Mouse (Mus musculus) thymus, adult 2 months (tissue): ENCODE measurements around the gene Fgfr2. TPM values are rescaled to one million over a fixed set of nuclear protein-coding genes. Genes with fewer than 3 reads are reported as not detected.

Experiments
- DNase-seq: peaks from one replicate; pipeline ENCODE4 v3.0.0; 2021
- H3K27ac ChIP-seq: fragments of 200-500 bp; 2 replicates; pipeline ENCODE4 v1.5.1; 2012; ENCODE audit warnings: low read length, control low read depth; ENCODE audit not compliant: control insufficient read depth, insufficient read depth
- H3K27me3 ChIP-seq: fragments of 200-500 bp; 2 replicates; pipeline ENCODE4 v1.6.1; 2012; ENCODE audit warnings: mild to moderate bottlenecking, low read length, moderate library complexity, mixed read lengths; ENCODE audit not compliant: control insufficient read depth, insufficient read depth
- H3K36me3 ChIP-seq: fragments of 200-500 bp; 2 replicates; pipeline ENCODE4 v1.6.1; 2012; ENCODE audit warnings: mild to moderate bottlenecking, low read length, moderate library complexity; ENCODE audit not compliant: control insufficient read depth, insufficient read depth
- H3K4me1 ChIP-seq: fragments of 200-500 bp; replicated peaks from 2 replicates; pipeline ENCODE4 v1.6.1; 2012; ENCODE audit warnings: low read length; ENCODE audit not compliant: control insufficient read depth, insufficient read depth
- H3K4me3 ChIP-seq: fragments of 200-500 bp; 2 replicates; pipeline ENCODE4 v1.5.1; 2012; ENCODE audit warnings: mild to moderate bottlenecking, low read length, control low read depth, moderate library complexity; ENCODE audit not compliant: control insufficient read depth, insufficient read depth
- CTCF ChIP-seq: fragments of 200-500 bp; IDR thresholded peaks from 2 replicates; pipeline ENCODE4 v1.5.1; 2012; ENCODE audit warnings: mild to moderate bottlenecking, control low read depth, low read length, moderate library complexity, borderline replicate concordance; ENCODE audit not compliant: control insufficient read depth, poor library complexity, insufficient read depth; ENCODE audit errors: extremely low read depth
- POLR2A ChIP-seq: fragments of 200-500 bp; IDR thresholded peaks from 2 replicates; pipeline ENCODE4 v1.6.1; 2012; ENCODE audit warnings: mild to moderate bottlenecking, low read length, control low read depth, moderate library complexity; ENCODE audit not compliant: control insufficient read depth, poor library complexity, insufficient read depth; ENCODE audit errors: extremely low read depth
- WGBS: fragments of 180-500 bp; shearing (Covaris S2); methylation state at CpG from one replicate; pipeline ENCODE4 v1.1.7; 2018; 5-methylcytosine and 5-hydroxymethylcytosine counted together
- polyA plus RNA-seq: library from polyadenylated mRNA; depleted of rRNA; stranded (reverse); fragments of >200 nt; gene quantifications from 2 replicates; pipeline ENCODE4 v1.2.3, GENCODE M21; 2012

The Fgfr2 gene
- polyA plus RNA-seq, 1 experiment = 12.1 TPM

GRCm38 (mm10) chr7:130471045-130471444 lies 2652.1 kb downstream of the Fgfr2 start:
- no peak for DNase-seq
- no peaks in the 10 kb centered on the region for H3K27me3 ChIP-seq
- no peaks in the 10 kb centered on the region for H3K4me1 ChIP-seq
- WGBS = 94% methylated on average over 6 of the region's 6 CpGs
- H3K4me3 ChIP-seq = no peak overlapping the region
- no peak overlapping the region for H3K27ac ChIP-seq
- H3K36me3 ChIP-seq = no peaks in the 10 kb centered on the region; the same call in 1 of the 2 replicates
- no peak for TF ChIP-seq POLR2A
- TF ChIP-seq CTCF = no peak

GRCm38 (mm10) chr7:130455587-130456246 lies 2667.4 kb downstream of the Fgfr2 start:
- WGBS = 95% methylated on average over 4 of the region's 4 CpGs
- H3K36me3 ChIP-seq = 0 out of 2 replicates have a peak, but pooled peaks cover 7% of the 10 kb centered on the region
- H3K27ac ChIP-seq = no peak overlapping the region
- no peak overlapping the region for H3K4me3 ChIP-seq
- TF ChIP-seq CTCF = no peak
- no peak for TF ChIP-seq POLR2A
- no peaks in the 10 kb centered on the region for H3K27me3 ChIP-seq
- no peaks in the 10 kb centered on the region for H3K4me1 ChIP-seq
- no peak for DNase-seq

GRCm38 (mm10) chr7:130454226-130454625 lies 2668.9 kb downstream of the Fgfr2 start:
- no peaks in the 10 kb centered on the region for H3K27me3 ChIP-seq
- DNase-seq = no peak
- H3K36me3 ChIP-seq = 0 out of 2 replicates have a peak, but pooled peaks cover 7% of the 10 kb centered on the region
- no peak for TF ChIP-seq POLR2A
- no peak for TF ChIP-seq CTCF
- no peak overlapping the region for H3K4me3 ChIP-seq
- no peak overlapping the region for H3K27ac ChIP-seq
- no peaks in the 10 kb centered on the region for H3K4me1 ChIP-seq
- WGBS = 95% methylated on average over 3 of the region's 3 CpGs

GRCm38 (mm10) chr7:130435776-130436175 lies 2687.4 kb downstream of the Fgfr2 start:
- DNase-seq = no peak
- no peak for TF ChIP-seq POLR2A
- no peak for TF ChIP-seq CTCF
- H3K27me3 ChIP-seq = no peaks in the 10 kb centered on the region
- H3K4me1 ChIP-seq = no peaks in the 10 kb centered on the region
- WGBS = 90% methylated on average over 5 of the region's 5 CpGs
- H3K4me3 ChIP-seq = no peak overlapping the region
- no peak overlapping the region for H3K27ac ChIP-seq
- H3K36me3 ChIP-seq = no peaks in the 10 kb centered on the region

GRCm38 (mm10) chr7:130432141-130432540 lies 2691.0 kb downstream of the Fgfr2 start:
- no peaks in the 10 kb centered on the region for H3K36me3 ChIP-seq
- no peaks in the 10 kb centered on the region for H3K4me1 ChIP-seq
- no peaks in the 10 kb centered on the region for H3K27me3 ChIP-seq
- H3K4me3 ChIP-seq = no peak overlapping the region
- no peak for TF ChIP-seq CTCF
- TF ChIP-seq POLR2A = no peak
- no peak for DNase-seq
- no peak overlapping the region for H3K27ac ChIP-seq
- 96% methylated on average over 2 of the region's 2 CpGs for WGBS

GRCm38 (mm10) chr7:130426586-130426985 lies 2696.6 kb downstream of the Fgfr2 start:
- Histone ChIP-seq H3K4me3 (no peak overlapping the region), H3K27me3 (no peaks in the 10 kb centered on the region), H3K36me3 (no peaks in the 10 kb centered on the region), H3K4me1 (no peaks in the 10 kb centered on the region), H3K27ac (no peak overlapping the region)
- TF ChIP-seq CTCF (no peak), POLR2A (no peak)
- DNase-seq = no peak
- 88% methylated on average over 5 of the region's 5 CpGs for WGBS
